Mouse (Mus musculus) ES-Bruce4 (cell line): Measurements from ENCODE around the gene Ran.

Source experiments
- CTCF ChIP-seq: IDR thresholded peaks from one replicate; pipeline ENCODE4 v1.8.1; 2011; ENCODE audit warnings: low read depth, low read length
- EP300 ChIP-seq: IDR thresholded peaks from 2 replicates; pipeline ENCODE4 v1.6.1; 2011; ENCODE audit warnings: low read depth, low read length; ENCODE audit not compliant: insufficient read depth
- POLR2A ChIP-seq: IDR thresholded peaks from one replicate; pipeline ENCODE4 v1.8.1; 2011; ENCODE audit warnings: low read length; ENCODE audit not compliant: insufficient read depth

- no peak for TF ChIP-seq EP300
- TF ChIP-seq POLR2A = no peak
- TF ChIP-seq CTCF = no peak
These were observed 34.9 kb downstream of the Ran start for GRCm38 (mm10) chr5:129054675-129055284.
